ENCODE assay signal across 8 mouse cellular contexts in genomic region chr13:34131708-34132060, GRCm38 (mm10). TPM values are rescaled to one million over a fixed set of nuclear protein-coding genes. Genes with fewer than 3 reads are reported as not detected.
A peak's percentile ranks its signal among the peaks of the same experiment; 100 is the strongest.
DNase-seq lines count a peak whose midpoint lies in the region; ATAC-seq and TF ChIP-seq lines count a peak whose summit lies in the region.
"Had no signal": no experiment of that assay in that cellular context is flagged by ENCODE, and none has a peak within 500 bp of the region (broad histone marks: within the 10 kb centered on the region; RNA-seq: fewer than 3 reads in every experiment).

No protein-coding gene starts in this region.

- DNase-seq in lung, adult 2 months: no peak
- peak; percentile 71 to 80 for DNase-seq in layer of hippocampus, postnatal 10 days (ENCODE audit: low spot score in 2 of 2)
- peak; percentile 72 for DNase-seq in thymus, adult 2 months

- H3K9ac ChIP-seq in lung, embryonic 15.5 days: peak overlapping the region; percentile 54; the same call in 1 of the 2 replicates
- H3K9ac ChIP-seq in heart, embryonic 14.5 days (ENCODE audit: low read length): peak overlapping the region; percentile 89
- H3K9ac ChIP-seq in midbrain, embryonic 15.5 days: peak overlapping the region; percentile 100

- no peak for ATAC-seq in lung, embryonic 15.5 days (ENCODE audit: borderline replicate concordance, extremely low read depth, low FRiP score, low TSS enrichment)
- ATAC-seq in common myeloid progenitor, adult 5-6 weeks (replicated peaks; ENCODE audit: low read depth, poor library complexity, severe bottlenecking): peak; percentile 37; the same call in 1 of the 2 replicates
- ATAC-seq in heart, embryonic 14.5 days (ENCODE audit: insufficient number of reproducible peaks, insufficient read depth, low FRiP score, low read depth): 0 out of 2 replicates have a peak, but pooled peaks have one; percentile 29
- peak; percentile 34 for ATAC-seq in midbrain, embryonic 15.5 days (replicated peaks)

- TF ChIP-seq POLR2A in lung, adult 2 months (IDR thresholded peaks at IDR 0.05; ENCODE audit: borderline replicate concordance, extremely low read depth, low read depth, low read length): no peak
- no peak for TF ChIP-seq POLR2A in thymus, adult 2 months (IDR thresholded peaks at IDR 0.05; ENCODE audit: control insufficient read depth, extremely low read depth, insufficient read depth, low read length, poor library complexity)

- no peak overlapping the region; the same call in 1 of the 2 replicates for H3K27ac ChIP-seq in lung, embryonic 15.5 days
- peak overlapping the region; percentile 89 to 91 for H3K27ac ChIP-seq in heart, embryonic 14.5 days (replicated peaks in 1 of 2; ENCODE audit: control insufficient read depth in 1 of 2, insufficient read depth in 1 of 2, low read depth in 2 of 2, low read length in 2 of 2)
- peak overlapping the region; percentile 100 for H3K27ac ChIP-seq in midbrain, embryonic 15.5 days
- peak overlapping the region; percentile 57 for H3K27ac ChIP-seq in thymus, adult 2 months (ENCODE audit: control insufficient read depth, insufficient read depth, low read length)

- H3K36me3 ChIP-seq in lung, embryonic 15.5 days: no peaks in the 10 kb centered on the region
- peaks cover 1% of the 10 kb centered on the region; the same call in 1 of the 2 replicates for H3K36me3 ChIP-seq in heart, embryonic 14.5 days (ENCODE audit: control insufficient read depth, insufficient read depth, low read length)
- H3K36me3 ChIP-seq in midbrain, embryonic 15.5 days (replicated peaks): no peaks in the 10 kb centered on the region; the same call in 1 of the 2 replicates
- no peaks in the 10 kb centered on the region for H3K36me3 ChIP-seq in thymus, adult 2 months (ENCODE audit: control insufficient read depth, insufficient read depth, low read length)

- no peak for TF ChIP-seq CTCF in lung, adult 2 months (IDR thresholded peaks at IDR 0.05; ENCODE audit: insufficient read depth, low read length)
- TF ChIP-seq CTCF in thymus, adult 2 months (IDR thresholded peaks at IDR 0.05; ENCODE audit: borderline replicate concordance, control insufficient read depth, extremely low read depth, insufficient read depth, low read length, poor library complexity): peak; percentile 30; the same call in 1 of the 2 replicates

- H3K4me3 ChIP-seq in lung, embryonic 15.5 days: peak overlapping the region; percentile 71
- no peak overlapping the region for H3K4me3 ChIP-seq in lung, adult 2 months (replicated peaks; ENCODE audit: extremely low read depth, low read depth, low read length)
- H3K4me3 ChIP-seq in heart, embryonic 14.5 days (ENCODE audit: control insufficient read depth in 1 of 2, insufficient read depth in 1 of 2, low read depth in 1 of 2, low read length in 2 of 2): peak overlapping the region; percentile 84
- peak overlapping the region; percentile 99 for H3K4me3 ChIP-seq in midbrain, embryonic 15.5 days
- peak overlapping the region; percentile 40; the same call in 1 of the 2 replicates for H3K4me3 ChIP-seq in thymus, adult 2 months (ENCODE audit: control insufficient read depth, insufficient read depth, low read length)
- H3K4me3 ChIP-seq: erythroblast, embryonic 14.5 days had no signal

- peak overlapping the region; percentile 93 for H3K4me2 ChIP-seq in lung, embryonic 15.5 days
- peak overlapping the region; percentile 89 for H3K4me2 ChIP-seq in heart, embryonic 14.5 days (ENCODE audit: low read length)
- H3K4me2 ChIP-seq in midbrain, embryonic 15.5 days: peak overlapping the region; percentile 82

- H3K9me3 ChIP-seq in lung, embryonic 15.5 days: no peaks in the 10 kb centered on the region
- H3K9me3 ChIP-seq in heart, embryonic 14.5 days (ENCODE audit: control insufficient read depth, low read length): no peaks in the 10 kb centered on the region
- H3K9me3 ChIP-seq in midbrain, embryonic 15.5 days: no peaks in the 10 kb centered on the region

- WGBS in lung, embryonic 15.5 days: 7% methylated on average over 10 of the region's 10 CpGs
- 13% methylated on average over 10 of the region's 10 CpGs for WGBS in lung, adult 2 months
- 3% methylated on average over 10 of the region's 10 CpGs for WGBS in heart, embryonic 14.5 days
- 0% methylated on average over 10 of the region's 10 CpGs for WGBS in midbrain, embryonic 15.5 days
- 6% methylated on average over 10 of the region's 10 CpGs for WGBS in thymus, adult 2 months

- H3K27me3 ChIP-seq in lung, embryonic 15.5 days: peaks cover 38% of the 10 kb centered on the region
- peaks cover 7% of the 10 kb centered on the region; the same call in 1 of the 2 replicates for H3K27me3 ChIP-seq in heart, embryonic 14.5 days (ENCODE audit: control insufficient read depth, insufficient read depth, low read length)
- H3K27me3 ChIP-seq in midbrain, embryonic 15.5 days (replicated peaks): no peaks in the 10 kb centered on the region
- no peaks in the 10 kb centered on the region for H3K27me3 ChIP-seq in thymus, adult 2 months (ENCODE audit: control insufficient read depth, insufficient read depth, low read length)

- H3K4me1 ChIP-seq in lung, embryonic 15.5 days: peaks cover 33% of the 10 kb centered on the region
- H3K4me1 ChIP-seq in lung, adult 2 months (ENCODE audit: control insufficient read depth, insufficient read depth, low read length): peaks cover 5% of the 10 kb centered on the region
- H3K4me1 ChIP-seq in heart, embryonic 14.5 days (ENCODE audit: control insufficient read depth in 2 of 2, insufficient read depth in 2 of 2, low read length in 2 of 2): peaks cover 17 to 25% of the 10 kb centered on the region in 2 experiments
- peaks cover 30% of the 10 kb centered on the region for H3K4me1 ChIP-seq in midbrain, embryonic 15.5 days
- peaks cover 40% of the 10 kb centered on the region for H3K4me1 ChIP-seq in thymus, adult 2 months (replicated peaks; ENCODE audit: control insufficient read depth, insufficient read depth, low read length)

RNA-seq across cellular contexts. Expression of gene Tubb2b, which starts 1.4 kb away (rescaled TPM):
- 18.0 and 19.7 TPM in 2 replicates for polyA plus RNA-seq in lung, embryonic 15.5 days (2015; fragmentation: Nextera tagmentation; extraction: Ambion mirVana)
- 13.6 and 21.6 TPM in 2 replicates for polyA plus RNA-seq in lung, adult 2 months (2012; rRNA removed)
- total RNA-seq in common myeloid progenitor, adult 5-6 weeks (2017): not detected in 2 replicates
- 26.7 and 35.0 TPM in 2 replicates for polyA plus RNA-seq in heart, embryonic 14.5 days (2014; fragmentation: Nextera tagmentation; extraction: Ambion mirVana)
- 1,000 to 10,000 TPM; 1,434 to 1,803 TPM for total RNA-seq in layer of hippocampus, postnatal 10 days (2021)
- polyA plus RNA-seq in midbrain, embryonic 15.5 days (2015; fragmentation: Nextera tagmentation; extraction: Ambion mirVana): 1,126 and 1,130 TPM in 2 replicates
- polyA plus RNA-seq in thymus, adult 2 months (2012; rRNA removed): 217 and 264 TPM in 2 replicates

RNA-seq across cellular contexts. Expression of gene Psmg4, which starts 31.1 kb away (rescaled TPM):
- 64.3 and 72.7 TPM in 2 replicates for polyA plus RNA-seq in lung, embryonic 15.5 days (2015; fragmentation: Nextera tagmentation; extraction: Ambion mirVana)
- polyA plus RNA-seq in lung, adult 2 months (2012; rRNA removed): 79.9 and 123 TPM in 2 replicates
- 189 and 240 TPM in 2 replicates for total RNA-seq in common myeloid progenitor, adult 5-6 weeks (2017)
- 81.2 and 81.7 TPM in 2 replicates for polyA plus RNA-seq in heart, embryonic 14.5 days (2014; fragmentation: Nextera tagmentation; extraction: Ambion mirVana)
- 10 to 100 TPM; 28.9 to 34.7 TPM for total RNA-seq in layer of hippocampus, postnatal 10 days (2021)
- 66.6 and 69.2 TPM in 2 replicates for polyA plus RNA-seq in midbrain, embryonic 15.5 days (2015; fragmentation: Nextera tagmentation; extraction: Ambion mirVana)
- 257 and 275 TPM in 2 replicates for polyA plus RNA-seq in thymus, adult 2 months (2012; rRNA removed)

RNA-seq across cellular contexts. Expression of gene Tubb2a, which starts 53.9 kb away (rescaled TPM):
- 180 and 197 TPM in 2 replicates for polyA plus RNA-seq in lung, embryonic 15.5 days (2015; fragmentation: Nextera tagmentation; extraction: Ambion mirVana)
- polyA plus RNA-seq in lung, adult 2 months (2012; rRNA removed): 320 and 386 TPM in 2 replicates
- total RNA-seq in common myeloid progenitor, adult 5-6 weeks (2017): 8.1 and 15.1 TPM in 2 replicates
- polyA plus RNA-seq in heart, embryonic 14.5 days (2014; fragmentation: Nextera tagmentation; extraction: Ambion mirVana): 124 and 131 TPM in 2 replicates
- total RNA-seq in layer of hippocampus, postnatal 10 days (2021): 1,000 to 10,000 TPM; 2,376 to 2,620 TPM
- polyA plus RNA-seq in midbrain, embryonic 15.5 days (2015; fragmentation: Nextera tagmentation; extraction: Ambion mirVana): 3,188 and 3,263 TPM in 2 replicates
- polyA plus RNA-seq in thymus, adult 2 months (2012; rRNA removed): 469 and 567 TPM in 2 replicates
